Mouse (Mus musculus): ENCODE measurements around the gene Spdye4c. TPM values are rescaled to one million over a fixed set of nuclear protein-coding genes. Genes with fewer than 3 reads are reported as not detected.

The Spdye4c gene
- polyA plus RNA-seq, 1 experiment from 2014 or later: not detected

DNA sequence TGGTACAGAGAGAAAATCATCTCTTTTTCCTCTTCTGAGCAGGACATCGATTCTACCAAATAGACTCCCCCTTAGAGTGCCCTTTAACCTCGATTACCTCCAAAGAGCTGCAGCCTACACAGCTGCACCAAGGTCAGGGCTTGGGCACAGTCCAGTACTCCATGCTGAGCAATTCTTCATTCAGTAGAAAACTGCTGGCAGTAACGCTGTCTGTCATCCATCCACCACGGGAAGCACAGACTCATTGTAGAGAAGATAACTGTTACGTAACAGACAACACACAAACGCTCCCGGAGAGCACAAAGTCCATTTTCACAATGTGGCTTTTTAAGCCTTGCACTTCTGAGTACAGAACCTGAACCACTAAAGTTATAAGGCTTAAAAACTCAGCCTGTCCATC, 21.3 kb downstream of the Spdye4c start:
- no peaks in the 10 kb centered on the region for H3K9me3 ChIP-seq
- no peak overlapping the region for H3K4me2 ChIP-seq
- H3K4me1 ChIP-seq: no peaks in the 10 kb centered on the region
- H3K4me3 ChIP-seq (replicated peaks): no peak overlapping the region
- ATAC-seq (ENCODE audit: insufficient read depth, low FRiP score, low read depth): peak; percentile 27; the same call in 1 of the 2 replicates
- no peak overlapping the region for H3K27ac ChIP-seq
- 88% methylated on average over 7 of the region's 7 CpGs for WGBS
- H3K9ac ChIP-seq: no peak overlapping the region
- H3K36me3 ChIP-seq: peaks cover 35% of the 10 kb centered on the region
- H3K27me3 ChIP-seq (replicated peaks): no peaks in the 10 kb centered on the region

DNA sequence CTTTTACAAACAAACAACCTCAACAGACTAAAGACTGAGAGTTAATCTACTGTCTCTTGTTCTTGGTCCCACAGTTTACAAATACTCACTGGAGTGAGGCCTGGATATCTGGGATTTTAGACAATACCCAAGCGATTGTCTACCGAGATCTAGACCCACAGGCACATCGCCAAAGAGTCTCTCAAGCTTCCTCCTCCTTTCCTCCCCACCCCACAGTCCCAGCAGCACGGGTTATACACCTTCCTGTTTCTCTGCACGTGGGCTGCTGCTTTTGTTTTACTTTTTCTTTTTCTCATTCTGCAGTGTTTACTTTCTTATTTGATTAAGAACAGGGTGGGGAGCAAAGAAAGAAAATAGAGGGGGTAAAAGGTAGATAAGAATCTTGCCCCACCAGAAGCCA, 22.4 kb downstream of the Spdye4c start:
- H3K4me1 ChIP-seq: no peaks in the 10 kb centered on the region
- no peak overlapping the region for H3K9ac ChIP-seq
- peak; percentile 10; the same call in 1 of the 2 replicates for ATAC-seq (ENCODE audit: insufficient read depth, low FRiP score, low read depth)
- WGBS: 47% methylated on average over 5 of the region's 5 CpGs
- H3K36me3 ChIP-seq: peaks cover 46% of the 10 kb centered on the region
- no peak overlapping the region for H3K4me3 ChIP-seq (replicated peaks)
- H3K27me3 ChIP-seq (replicated peaks): no peaks in the 10 kb centered on the region
- H3K4me2 ChIP-seq: no peak overlapping the region
- 0 out of 2 replicates have a peak overlapping the region, but pooled peaks have one; percentile 13 for H3K27ac ChIP-seq
- no peaks in the 10 kb centered on the region for H3K9me3 ChIP-seq

DNA sequence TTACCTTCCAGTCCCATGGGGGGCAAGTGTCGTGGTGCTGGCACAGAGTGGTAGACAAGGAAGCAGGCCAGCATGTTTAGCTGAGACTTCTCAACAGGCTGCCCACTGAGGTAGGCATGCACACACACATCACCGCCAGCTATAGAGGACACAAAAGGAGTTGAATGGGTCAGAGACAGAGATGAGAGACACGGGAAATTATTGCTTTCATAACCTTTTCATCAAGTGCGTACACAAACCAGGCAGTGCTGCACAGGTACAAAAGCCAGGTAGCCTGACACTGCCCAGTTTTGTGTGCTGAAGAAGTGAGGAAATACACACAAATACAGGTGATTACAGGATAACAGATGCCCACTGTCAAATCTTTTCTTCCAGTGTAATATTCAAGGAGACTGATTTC, 24.4 kb downstream of the Spdye4c start:
- H3K27ac ChIP-seq: no peak overlapping the region
- no peaks in the 10 kb centered on the region for H3K9me3 ChIP-seq
- 79% methylated on average over 4 of the region's 4 CpGs for WGBS
- H3K4me2 ChIP-seq: no peak overlapping the region
- no peaks in the 10 kb centered on the region for H3K4me1 ChIP-seq
- no peak for ATAC-seq (ENCODE audit: insufficient read depth, low FRiP score, low read depth)
- peaks cover 62% of the 10 kb centered on the region for H3K36me3 ChIP-seq
- H3K4me3 ChIP-seq (replicated peaks): no peak overlapping the region
- no peak overlapping the region for H3K9ac ChIP-seq
- no peaks in the 10 kb centered on the region for H3K27me3 ChIP-seq (replicated peaks)

DNA sequence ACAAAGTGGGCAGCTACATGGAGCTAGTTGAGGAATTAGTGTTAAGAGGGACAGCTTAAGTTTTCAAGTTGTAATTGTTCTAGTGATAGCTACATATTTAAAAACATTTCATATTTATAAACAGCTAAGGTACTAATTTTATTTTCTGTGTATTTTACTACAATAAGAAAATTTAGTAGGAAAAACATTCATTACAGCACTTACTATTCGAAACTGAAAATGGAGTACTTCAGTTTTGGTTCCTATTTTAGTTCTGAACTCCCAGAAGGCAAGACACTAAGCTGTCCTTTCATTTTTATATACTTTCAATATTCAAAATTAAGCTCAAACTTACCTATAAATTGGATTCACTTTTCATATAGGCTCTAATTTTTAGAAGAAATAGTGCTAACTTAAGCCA, 29.6 kb downstream of the Spdye4c start:
- no peak overlapping the region for H3K9ac ChIP-seq
- H3K36me3 ChIP-seq: peaks cover 59% of the 10 kb centered on the region
- no peaks in the 10 kb centered on the region for H3K4me1 ChIP-seq
- no peak for ATAC-seq (ENCODE audit: insufficient read depth, low FRiP score, low read depth)
- no peak overlapping the region for H3K27ac ChIP-seq
- H3K9me3 ChIP-seq: no peaks in the 10 kb centered on the region
- H3K27me3 ChIP-seq (replicated peaks): no peaks in the 10 kb centered on the region
- WGBS: 96% methylated on average over 1 of the region's 1 CpGs
- no peak overlapping the region for H3K4me2 ChIP-seq
- no peak overlapping the region for H3K4me3 ChIP-seq (replicated peaks)

Other genes with a start within 250 kb of the Spdye4c start
- gene Anapc1, start 96.2 kb downstream of the Spdye4c start, polyA plus RNA-seq (2015; fragmentation: Nextera tagmentation; extraction: Ambion mirVana): 52.9 and 64.1 TPM in 2 replicates
- gene Mertk, start 107.7 kb downstream of the Spdye4c start, polyA plus RNA-seq (2015; fragmentation: Nextera tagmentation; extraction: Ambion mirVana): 6.4 TPM in 2 replicates
- 33.9 and 35.5 TPM in 2 replicates for gene Tmem87b, start 226.9 kb downstream of the Spdye4c start, polyA plus RNA-seq (2015; fragmentation: Nextera tagmentation; extraction: Ambion mirVana)